Mouse (Mus musculus): ENCODE measurements around the gene Serpina3m. TPM values are rescaled to one million over a fixed set of nuclear protein-coding genes. Genes with fewer than 3 reads are reported as not detected.
"Not testable (repeated sequence)": the region's sequence is repeated elsewhere in the genome, so short reads cannot be mapped to it uniquely, and the experiment has no call there.

Gene Serpina3m
- polyA plus RNA-seq (2011; ENCODE audit: insufficient read depth, insufficient read length, low replicate concordance, missing spikeins): 2.2 TPM in 1 of 2 replicates, not detected in the other

- not testable (repeated sequence) for H3K4me1 ChIP-seq (ENCODE audit: control insufficient read depth, insufficient read depth, low read length); H3K27ac ChIP-seq (ENCODE audit: control insufficient read depth, insufficient read depth, low read depth, low read length, poor library complexity); H3K4me3 ChIP-seq (replicated peaks; ENCODE audit: control insufficient read depth, low read depth, low read length)
- 78% methylated on average over 3 of the region's 3 CpGs for WGBS
These were observed at the start of gene Serpina3m, which contains the start of gene Serpina3k for GRCm38 (mm10) chr12:104338226-104338625. Serpina3m (plus strand) TSS chr12:104338486. Serpina3k (plus strand) TSS chr12:104338486.

GRCm38 (mm10) chr12:104289872-104290271, 48.4 kb upstream of the Serpina3m start:
- no peak overlapping the region for H3K4me3 ChIP-seq (replicated peaks; ENCODE audit: control insufficient read depth, low read depth, low read length)
- 28% methylated on average over 4 of the region's 4 CpGs for WGBS
- TF ChIP-seq POLR2A (IDR thresholded peaks at IDR 0.05; ENCODE audit: borderline replicate concordance, control insufficient read depth, low read depth, low read length) (no peak), CTCF (IDR thresholded peaks at IDR 0.05; ENCODE audit: control insufficient read depth, insufficient read depth, low read length) (no peak)
- no peak overlapping the region for H3K27ac ChIP-seq (ENCODE audit: control insufficient read depth, insufficient read depth, low read depth, low read length, poor library complexity)
- H3K4me1 ChIP-seq (ENCODE audit: control insufficient read depth, insufficient read depth, low read length): no peaks in the 10 kb centered on the region

- TF ChIP-seq POLR2A (IDR thresholded peaks at IDR 0.05; ENCODE audit: borderline replicate concordance, control insufficient read depth, low read depth, low read length) (no peak), CTCF (IDR thresholded peaks at IDR 0.05; ENCODE audit: control insufficient read depth, insufficient read depth, low read length) (no peak)
- Histone ChIP-seq H3K27ac (ENCODE audit: control insufficient read depth, insufficient read depth, low read depth, low read length, poor library complexity) (no peak overlapping the region), H3K4me1 (ENCODE audit: control insufficient read depth, insufficient read depth, low read length) (no peaks in the 10 kb centered on the region), H3K4me3 (replicated peaks; ENCODE audit: control insufficient read depth, low read depth, low read length) (no peak overlapping the region)
- WGBS: 79% methylated on average over 2 of the region's 2 CpGs
These were observed 44.3 kb upstream of the Serpina3m start for GRCm38 (mm10) chr12:104293963-104294362.

- H3K27ac ChIP-seq (ENCODE audit: control insufficient read depth, insufficient read depth, low read depth, low read length, poor library complexity): no peak overlapping the region
- no peak overlapping the region for H3K4me3 ChIP-seq (replicated peaks; ENCODE audit: control insufficient read depth, low read depth, low read length)
- no peaks in the 10 kb centered on the region for H3K4me1 ChIP-seq (ENCODE audit: control insufficient read depth, insufficient read depth, low read length)
- 86% methylated on average over 2 of the region's 2 CpGs for WGBS
- TF ChIP-seq POLR2A (IDR thresholded peaks at IDR 0.05; ENCODE audit: borderline replicate concordance, control insufficient read depth, low read depth, low read length) (no peak), CTCF (IDR thresholded peaks at IDR 0.05; ENCODE audit: control insufficient read depth, insufficient read depth, low read length) (no peak)
These were observed 40.2 kb upstream of the Serpina3m start for GRCm38 (mm10) chr12:104298049-104298448.

GRCm38 (mm10) chr12:104305991-104306390, 32.3 kb upstream of the Serpina3m start:
- 74% methylated on average over 4 of the region's 4 CpGs for WGBS
- TF ChIP-seq POLR2A (IDR thresholded peaks at IDR 0.05; ENCODE audit: borderline replicate concordance, control insufficient read depth, low read depth, low read length) (no peak), CTCF (IDR thresholded peaks at IDR 0.05; ENCODE audit: control insufficient read depth, insufficient read depth, low read length) (no peak)
- Histone ChIP-seq H3K27ac (ENCODE audit: control insufficient read depth, insufficient read depth, low read depth, low read length, poor library complexity) (no peak overlapping the region), H3K4me1 (ENCODE audit: control insufficient read depth, insufficient read depth, low read length) (no peaks in the 10 kb centered on the region), H3K4me3 (replicated peaks; ENCODE audit: control insufficient read depth, low read depth, low read length) (no peak overlapping the region)

- 50% methylated on average over 1 of the region's 1 CpGs for WGBS
- no peak within 1 kb of the TSS for H3K27ac ChIP-seq (ENCODE audit: control insufficient read depth, insufficient read depth, low read depth, low read length, poor library complexity)
- H3K4me1 ChIP-seq (ENCODE audit: control insufficient read depth, insufficient read depth, low read length): no peaks in the 10 kb centered on the region
- H3K4me3 ChIP-seq (replicated peaks; ENCODE audit: control insufficient read depth, low read depth, low read length): no peak within 1 kb of the TSS
- TF ChIP-seq CTCF (IDR thresholded peaks at IDR 0.05; ENCODE audit: control insufficient read depth, insufficient read depth, low read length) (no peak), POLR2A (IDR thresholded peaks at IDR 0.05; ENCODE audit: borderline replicate concordance, control insufficient read depth, low read depth, low read length) (no peak)
These were observed 24.0 kb upstream of the Serpina3m start, which contains the start of gene Serpina3j for GRCm38 (mm10) chr12:104314253-104314652. Serpina3j (plus strand) TSS chr12:104314553.

GRCm38 (mm10) chr12:104322454-104322853, 15.8 kb upstream of the Serpina3m start:
- TF ChIP-seq POLR2A (IDR thresholded peaks at IDR 0.05; ENCODE audit: borderline replicate concordance, control insufficient read depth, low read depth, low read length) (no peak), CTCF (IDR thresholded peaks at IDR 0.05; ENCODE audit: control insufficient read depth, insufficient read depth, low read length) (no peak)
- WGBS: 39% methylated on average over 1 of the region's 1 CpGs
- H3K4me3 ChIP-seq (replicated peaks; ENCODE audit: control insufficient read depth, low read depth, low read length): no peak overlapping the region
- no peaks in the 10 kb centered on the region for H3K4me1 ChIP-seq (ENCODE audit: control insufficient read depth, insufficient read depth, low read length)
- no peak overlapping the region for H3K27ac ChIP-seq (ENCODE audit: control insufficient read depth, insufficient read depth, low read depth, low read length, poor library complexity)

GRCm38 (mm10) chr12:104331701-104332100, 6.6 kb upstream of the Serpina3m start:
- WGBS: 55% methylated on average over 1 of the region's 1 CpGs

GRCm38 (mm10) chr12:104336873-104337272, 1.4 kb upstream of the Serpina3m start:
- H3K4me1 ChIP-seq (ENCODE audit: control insufficient read depth, insufficient read depth, low read length); H3K27ac ChIP-seq (ENCODE audit: control insufficient read depth, insufficient read depth, low read depth, low read length, poor library complexity); H3K4me3 ChIP-seq (replicated peaks; ENCODE audit: control insufficient read depth, low read depth, low read length): not testable (repeated sequence)

More at GRCm38 (mm10) chr12:104331701-104332100, 6.6 kb upstream of the Serpina3m start:
- H3K4me3 ChIP-seq (replicated peaks; ENCODE audit: control insufficient read depth, low read depth, low read length): no peak overlapping the region
- no peak overlapping the region for H3K27ac ChIP-seq (ENCODE audit: control insufficient read depth, insufficient read depth, low read depth, low read length, poor library complexity)
- no peaks in the 10 kb centered on the region for H3K4me1 ChIP-seq (ENCODE audit: control insufficient read depth, insufficient read depth, low read length)
- TF ChIP-seq CTCF (IDR thresholded peaks at IDR 0.05; ENCODE audit: control insufficient read depth, insufficient read depth, low read length) (no peak), POLR2A (IDR thresholded peaks at IDR 0.05; ENCODE audit: borderline replicate concordance, control insufficient read depth, low read depth, low read length) (no peak)
